Mouse (Mus musculus) midbrain, embryonic 16.5 days (tissue): Measurements from ENCODE around the gene Fndc10. TPM values are rescaled to one million over a fixed set of nuclear protein-coding genes. Genes with fewer than 3 reads are reported as not detected.
"Not testable (repeated sequence)": the region's sequence is repeated elsewhere in the genome, so short reads cannot be mapped to it uniquely, and the experiment has no call there.

ENCODE experiments used
- ATAC-seq: fragments of 200-750 bp; cut with Nextera tagmentation; 2 replicates; pipeline ENCODE4 v1.8.0; 2017; ENCODE audit warnings: moderate TSS enrichment
- H3K27ac ChIP-seq: fragments of 300-500 bp; sonication (generic); 2 replicates; pipeline ENCODE4 v1.5.1; 2014; ENCODE audit warnings: mild to moderate bottlenecking, low read length, mixed read lengths
- H3K27me3 ChIP-seq: fragments of 300-500 bp; sonication (generic); 2 replicates; pipeline ENCODE4 v1.6.1; 2014; ENCODE audit warnings: low read depth, low read length, mixed read lengths; ENCODE audit not compliant: control insufficient read depth, insufficient read depth
- H3K36me3 ChIP-seq: fragments of 300-500 bp; sonication (generic); 2 replicates; pipeline ENCODE4 v1.6.1; 2014; ENCODE audit warnings: mild to moderate bottlenecking, low read length, moderate library complexity, mixed read lengths; ENCODE audit not compliant: control insufficient read depth, insufficient read depth
- H3K4me1 ChIP-seq: fragments of 300-500 bp; sonication (generic); 2 replicates; pipeline ENCODE4 v1.6.1; 2014; ENCODE audit warnings: mild to moderate bottlenecking, low read length, mixed read lengths; ENCODE audit not compliant: control insufficient read depth, insufficient read depth
- H3K4me2 ChIP-seq: fragments of 300-500 bp; sonication (generic); 2 replicates; pipeline ENCODE4 v1.6.1; 2014; ENCODE audit warnings: mild to moderate bottlenecking, low read length, mixed read lengths
- H3K4me3 ChIP-seq: fragments of 300-500 bp; sonication (generic); 2 replicates; pipeline ENCODE4 v1.5.1; 2014; ENCODE audit warnings: low read depth, mild to moderate bottlenecking, low read length, moderate library complexity, mixed read lengths
- H3K9ac ChIP-seq: fragments of 300-500 bp; sonication (generic); 2 replicates; pipeline ENCODE4 v1.6.1; 2014; ENCODE audit warnings: low read depth, low read length, mixed read lengths
- H3K9me3 ChIP-seq: fragments of 300-500 bp; sonication (generic); replicated peaks from 2 replicates; pipeline ENCODE4 v1.6.1; 2014; ENCODE audit warnings: mild to moderate bottlenecking, low read length, mixed read lengths; ENCODE audit not compliant: control insufficient read depth, poor library complexity, severe bottlenecking
- WGBS: fragments of 180-500 bp; shearing (Covaris S2); extraction: QIAGEN DNeasy Blood & Tissue Kit; methylation state at CpG from one replicate; pipeline ENCODE4 v1.1.7; 2014; 5-methylcytosine and 5-hydroxymethylcytosine counted together
- polyA plus RNA-seq: library from polyadenylated mRNA; unstranded; fragments of >200 nt; fragmentation: Nextera tagmentation; extraction: Ambion mirVana; gene quantifications from 2 replicates; pipeline ENCODE4 v1.2.1, GENCODE M21; 2015

Fndc10 gene
- polyA plus RNA-seq, 1 experiment from 2014 or later: 12.2 TPM

- Histone ChIP-seq H3K4me3 (no peak overlapping the region), H3K36me3 (peaks cover 27% of the 10 kb centered on the region), H3K4me2 (no peak overlapping the region), H3K27ac (no peak overlapping the region), H3K9me3 (no peaks in the 10 kb centered on the region), H3K9ac (no peak overlapping the region), H3K4me1 (peaks cover 26% of the 10 kb centered on the region), H3K27me3 (no peaks in the 10 kb centered on the region)
- 73% methylated on average over 8 of the region's 8 CpGs for WGBS
- no peak for ATAC-seq
Observed at GRCm38 (mm10) chr4:155738262-155738661, 44.1 kb downstream of the Fndc10 start.

GRCm38 (mm10) chr4:155739152-155739551 lies 45.0 kb downstream of the Fndc10 start:
- Histone ChIP-seq H3K4me3 (no peak overlapping the region), H3K27me3 (no peaks in the 10 kb centered on the region), H3K9ac (no peak overlapping the region), H3K27ac (no peak overlapping the region), H3K9me3 (no peaks in the 10 kb centered on the region), H3K4me1 (peaks cover 20% of the 10 kb centered on the region), H3K4me2 (no peak overlapping the region), H3K36me3 (peaks cover 32% of the 10 kb centered on the region)
- no peak for ATAC-seq
- WGBS: 82% methylated on average over 6 of the region's 6 CpGs

DNA sequence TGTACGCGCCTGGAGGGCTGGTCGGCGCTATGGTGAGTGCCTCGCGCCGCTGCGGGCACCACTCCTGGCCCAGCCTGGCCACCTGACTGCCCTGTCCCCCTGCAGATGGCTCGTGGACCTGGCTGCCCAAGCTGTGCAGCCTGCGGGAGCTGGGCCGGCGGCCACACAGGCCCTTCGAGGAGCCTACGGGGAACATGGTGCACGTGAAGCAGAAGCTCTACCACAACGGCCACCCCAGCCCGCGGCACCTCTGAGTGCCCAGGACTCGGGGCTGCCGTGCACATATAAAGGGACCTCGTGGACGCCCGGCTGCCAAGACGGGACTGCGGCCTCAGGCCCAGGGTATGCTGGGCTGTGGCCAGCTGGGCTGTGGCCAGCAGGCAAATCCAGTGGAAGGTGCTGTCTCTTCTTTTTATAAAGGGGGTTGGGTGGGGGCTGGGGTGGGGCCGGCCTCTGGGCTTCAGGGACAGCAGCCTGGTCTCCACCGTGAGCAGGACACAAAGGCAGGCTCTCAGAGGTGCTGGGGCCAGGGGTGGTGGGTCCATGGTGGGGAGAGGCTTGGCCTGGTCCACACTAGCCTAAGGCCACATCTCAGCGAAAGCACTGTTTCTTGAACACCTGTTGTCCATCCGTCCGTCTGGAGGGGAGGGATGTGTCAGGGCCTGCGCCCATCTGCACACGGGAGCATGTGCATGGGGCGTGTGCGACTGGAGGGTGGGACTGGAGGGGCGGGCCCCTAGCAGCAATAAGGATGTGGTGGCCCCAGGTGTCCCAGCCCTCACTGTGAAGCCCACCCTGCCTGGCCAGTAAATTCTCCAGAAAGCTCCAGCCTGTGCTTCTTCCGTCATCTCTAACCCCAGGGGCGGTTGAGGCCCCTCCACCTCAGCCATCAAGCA lies 45.8 kb downstream of the Fndc10 start:
- Histone ChIP-seq H3K9ac (no peak overlapping the region), H3K4me2 (no peak overlapping the region), H3K27ac (no peak overlapping the region), H3K4me3 (no peak overlapping the region), H3K9me3 (no peaks in the 10 kb centered on the region), H3K36me3 (peaks cover 34% of the 10 kb centered on the region), H3K27me3 (no peaks in the 10 kb centered on the region), H3K4me1 (peaks cover 19% of the 10 kb centered on the region)
- no peak for ATAC-seq
- 82% methylated on average over 37 of the region's 37 CpGs for WGBS

DNA sequence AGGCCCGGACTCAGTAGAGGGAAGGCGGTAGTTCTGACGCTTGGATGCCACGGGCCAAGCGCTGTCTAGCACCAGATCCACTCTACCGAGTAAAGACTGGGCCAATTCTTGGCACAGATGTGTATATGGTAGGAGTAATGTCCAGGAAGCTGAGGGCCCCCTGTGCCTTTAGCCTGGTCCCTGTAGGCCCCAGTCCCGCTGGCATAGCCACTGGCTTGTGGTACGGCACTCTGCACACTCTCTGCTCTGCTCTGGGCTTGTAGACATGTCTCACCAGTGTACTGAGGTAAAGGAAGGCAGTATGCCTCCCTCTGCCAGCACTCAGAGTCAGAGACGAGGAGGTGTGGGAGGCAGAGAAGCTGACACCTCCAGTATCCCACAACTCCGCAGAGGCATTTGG lies 46.5 kb downstream of the Fndc10 start:
- not testable (repeated sequence) for H3K9me3 ChIP-seq, H3K9ac ChIP-seq, H3K27me3 ChIP-seq, H3K27ac ChIP-seq, H3K4me2 ChIP-seq, H3K4me3 ChIP-seq, ATAC-seq
- H3K36me3 ChIP-seq: peaks cover 37% of the 10 kb centered on the region
- H3K4me1 ChIP-seq: peaks cover 17% of the 10 kb centered on the region
- WGBS: 94% methylated on average over 10 of the region's 10 CpGs

GRCm38 (mm10) chr4:155742684-155743083 lies 48.5 kb downstream of the Fndc10 start:
- 96% methylated on average over 5 of the region's 5 CpGs for WGBS
- Histone ChIP-seq H3K27me3 (no peaks in the 10 kb centered on the region), H3K27ac (no peak overlapping the region), H3K4me3 (no peak overlapping the region), H3K9ac (no peak overlapping the region), H3K4me1 (peaks cover 2% of the 10 kb centered on the region; the same call in 1 of the 2 replicates), H3K4me2 (no peak overlapping the region), H3K9me3 (no peaks in the 10 kb centered on the region), H3K36me3 (peaks cover 48% of the 10 kb centered on the region)
- no peak for ATAC-seq

DNA sequence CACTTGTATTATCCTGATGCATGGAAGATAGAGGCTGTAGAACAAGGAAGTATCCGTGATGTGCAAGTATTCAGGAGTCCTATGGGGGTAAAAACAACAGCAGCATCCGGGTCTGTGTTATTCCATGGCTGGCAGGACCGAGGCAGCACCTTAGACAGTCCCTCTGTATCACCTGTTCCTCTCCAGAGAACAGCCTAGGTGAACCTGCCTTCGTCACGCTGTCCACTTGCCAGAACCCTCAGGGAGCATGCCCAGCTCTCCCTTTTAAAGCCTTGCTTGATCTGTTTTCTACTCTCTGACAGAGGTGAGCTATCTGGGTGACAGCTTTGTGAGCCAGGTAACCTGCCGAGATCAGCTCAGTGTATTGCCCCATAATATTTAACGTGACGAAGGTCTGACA lies 50.3 kb downstream of the Fndc10 start:
- Histone ChIP-seq H3K9ac (no peak overlapping the region), H3K9me3 (no peaks in the 10 kb centered on the region), H3K36me3 (peaks cover 52% of the 10 kb centered on the region), H3K4me2 (no peak overlapping the region), H3K4me3 (no peak overlapping the region), H3K27me3 (no peaks in the 10 kb centered on the region), H3K4me1 (no peaks in the 10 kb centered on the region), H3K27ac (no peak overlapping the region)
- WGBS: 92% methylated on average over 8 of the region's 8 CpGs
- ATAC-seq: no peak

DNA sequence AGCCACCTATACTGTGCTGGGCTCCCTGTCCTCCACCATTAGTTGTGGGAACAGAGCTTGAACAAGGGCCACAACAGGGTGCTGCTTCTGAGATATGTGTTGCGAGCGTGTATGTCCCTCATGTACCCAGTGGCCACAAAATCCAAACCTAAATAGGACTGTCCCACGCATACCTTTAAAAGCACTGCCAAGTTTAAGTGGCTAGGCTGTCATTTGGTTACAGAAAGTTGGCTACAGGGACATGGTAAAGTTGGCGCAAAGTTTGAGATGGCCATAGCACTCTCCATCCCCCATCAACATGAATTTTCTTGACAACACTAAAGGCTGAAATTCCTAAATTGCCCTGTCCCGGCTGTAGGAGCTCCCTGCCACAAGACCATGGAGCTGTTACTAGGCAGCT lies 51.0 kb downstream of the Fndc10 start:
- no peak for ATAC-seq
- no peak overlapping the region for H3K4me2 ChIP-seq
- no peak overlapping the region for H3K9ac ChIP-seq
- H3K27ac ChIP-seq: no peak overlapping the region
- H3K4me1 ChIP-seq: no peaks in the 10 kb centered on the region
- H3K9me3 ChIP-seq: no peaks in the 10 kb centered on the region
- no peaks in the 10 kb centered on the region for H3K27me3 ChIP-seq
- 96% methylated on average over 5 of the region's 5 CpGs for WGBS
- peaks cover 53% of the 10 kb centered on the region for H3K36me3 ChIP-seq
- H3K4me3 ChIP-seq: no peak overlapping the region

Other genes with a start within 250 kb of the Fndc10 start
- not detected in 2 replicates for gene Tmem52, start 225.2 kb upstream of the Fndc10 start, polyA plus RNA-seq
- 1,246 and 1,252 TPM in 2 replicates for gene Gnb1, start 203.0 kb upstream of the Fndc10 start, polyA plus RNA-seq
- 77.1 and 79.9 TPM in 2 replicates for gene Nadk, start 132.0 kb upstream of the Fndc10 start, polyA plus RNA-seq
- 14.7 and 15.5 TPM in 2 replicates for gene Slc35e2, start 92.9 kb upstream of the Fndc10 start, polyA plus RNA-seq
- 57.2 and 58.9 TPM in 2 replicates for gene Cdk11b, start 69.5 kb upstream of the Fndc10 start, polyA plus RNA-seq
- not detected in 2 replicates for gene Gm10563, start 48.9 kb upstream of the Fndc10 start, polyA plus RNA-seq
- gene Mmp23, start 41.0 kb upstream of the Fndc10 start, polyA plus RNA-seq: 3.1 and 4.6 TPM in 2 replicates
- 57.3 and 60.9 TPM in 2 replicates for gene Mib2, start 25.1 kb upstream of the Fndc10 start, polyA plus RNA-seq
- 151 and 153 TPM in 2 replicates for gene Ssu72, start 10.5 kb downstream of the Fndc10 start, polyA plus RNA-seq
- 22.0 and 25.3 TPM in 2 replicates for gene Tmem240, start 40.5 kb downstream of the Fndc10 start, polyA plus RNA-seq
- gene Atad3a, start 66.8 kb downstream of the Fndc10 start, polyA plus RNA-seq: 87.9 and 93.2 TPM in 2 replicates
- 31.0 and 31.5 TPM in 2 replicates for gene Vwa1, start 80.4 kb downstream of the Fndc10 start, polyA plus RNA-seq
- gene Tmem88b, start 91.5 kb downstream of the Fndc10 start, polyA plus RNA-seq: 0.85 and 1.1 TPM in 2 replicates
- not detected in 2 replicates for gene Ankrd65, start 96.1 kb downstream of the Fndc10 start, polyA plus RNA-seq
- gene Mrpl20, start 108.5 kb downstream of the Fndc10 start, polyA plus RNA-seq: 243 and 257 TPM in 2 replicates
- gene Ccnl2, start 118.1 kb downstream of the Fndc10 start, polyA plus RNA-seq: 148 and 154 TPM in 2 replicates
- gene Aurkaip1, start 136.9 kb downstream of the Fndc10 start, polyA plus RNA-seq: 131 and 134 TPM in 2 replicates
- 16.9 and 21.1 TPM in 2 replicates for gene Mxra8, start 145.3 kb downstream of the Fndc10 start, polyA plus RNA-seq
- 10.3 and 11.0 TPM in 2 replicates for gene Dvl1, start 153.1 kb downstream of the Fndc10 start, polyA plus RNA-seq
- 0.29 and 0.58 TPM in 2 replicates for gene Tas1r3, start 169.0 kb downstream of the Fndc10 start, polyA plus RNA-seq
- gene Cptp, start 175.1 kb downstream of the Fndc10 start, polyA plus RNA-seq: 25.1 and 28.1 TPM in 2 replicates
- gene Ints11, start 175.2 kb downstream of the Fndc10 start, polyA plus RNA-seq: 75.7 and 78.7 TPM in 2 replicates
- 56.3 and 63.9 TPM in 2 replicates for gene Pusl1, start 197.4 kb downstream of the Fndc10 start, polyA plus RNA-seq
- 77.4 and 78.1 TPM in 2 replicates for gene Acap3, start 197.5 kb downstream of the Fndc10 start, polyA plus RNA-seq
- 109 and 110 TPM in 2 replicates for gene Ube2j2, start 249.5 kb downstream of the Fndc10 start, polyA plus RNA-seq